Mouse (Mus musculus): ENCODE measurements around the gene Gtdc1. TPM values are rescaled to one million over a fixed set of nuclear protein-coding genes. Genes with fewer than 3 reads are reported as not detected.
"Not testable (repeated sequence)": the region's sequence is repeated elsewhere in the genome, so short reads cannot be mapped to it uniquely, and the experiment has no call there.

The Gtdc1 gene
- polyA plus RNA-seq, 1 experiment: 6.5 TPM

DNA sequence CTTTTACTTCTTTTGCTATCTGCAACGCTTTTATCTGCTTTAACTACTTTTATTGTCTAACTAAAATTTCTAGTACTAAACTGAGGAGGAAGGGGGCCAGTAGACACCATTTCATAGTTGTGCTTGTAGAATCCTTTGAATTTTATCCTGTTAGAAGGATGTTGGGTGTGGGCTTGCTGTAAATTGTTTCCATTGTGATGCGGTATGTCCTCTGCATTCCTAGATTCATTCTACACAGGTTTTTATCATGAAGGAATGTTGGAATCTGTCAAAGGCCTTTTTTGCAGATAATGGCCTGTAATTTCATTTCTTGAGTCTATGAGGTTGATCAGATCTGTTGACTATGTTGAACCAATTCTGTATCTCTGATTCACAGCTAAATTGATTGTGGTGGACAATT, 146.5 kb downstream of the Gtdc1 start:
- no peak for DNase-seq (ENCODE audit: low read depth)

DNA sequence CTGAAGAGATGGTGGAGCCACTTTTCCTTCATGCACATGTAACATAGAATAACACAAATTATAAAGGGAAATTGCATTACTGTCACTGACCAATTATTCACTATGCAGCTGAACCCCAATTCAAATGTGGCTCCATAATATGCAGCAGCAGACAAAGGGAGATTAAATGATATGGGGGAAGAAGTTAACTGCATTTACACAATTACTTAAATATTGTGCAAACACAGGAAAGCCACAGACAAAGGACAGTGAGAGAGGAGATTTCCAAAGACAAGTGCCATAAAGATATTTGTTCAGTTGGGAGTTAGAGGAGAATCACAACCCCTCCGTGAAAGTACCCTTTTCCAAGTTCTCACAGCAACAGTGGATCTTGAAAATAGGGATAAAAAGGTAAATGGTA, 163.6 kb downstream of the Gtdc1 start:
- DNase-seq (ENCODE audit: low read depth): no peak

DNA sequence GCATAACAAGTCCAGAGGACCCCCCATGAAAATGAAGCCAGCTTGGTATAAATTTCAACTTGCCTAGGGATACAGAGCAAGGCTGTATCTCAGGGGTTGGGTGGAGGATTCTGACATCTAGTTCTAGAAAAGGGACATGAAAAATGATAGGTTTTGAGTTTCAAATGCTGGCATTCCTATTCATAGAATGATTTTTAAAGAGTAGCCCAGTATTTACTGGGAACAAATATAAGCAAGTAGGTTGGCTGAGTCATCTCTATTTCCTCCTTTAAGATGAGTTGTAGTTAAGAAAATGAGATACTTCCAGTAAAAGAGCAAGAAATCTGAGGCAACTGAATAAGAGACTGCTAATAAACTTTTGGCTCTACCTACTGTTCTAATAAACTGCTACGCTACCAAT, 190.8 kb downstream of the Gtdc1 start:
- no peak for DNase-seq (ENCODE audit: low read depth)

DNA sequence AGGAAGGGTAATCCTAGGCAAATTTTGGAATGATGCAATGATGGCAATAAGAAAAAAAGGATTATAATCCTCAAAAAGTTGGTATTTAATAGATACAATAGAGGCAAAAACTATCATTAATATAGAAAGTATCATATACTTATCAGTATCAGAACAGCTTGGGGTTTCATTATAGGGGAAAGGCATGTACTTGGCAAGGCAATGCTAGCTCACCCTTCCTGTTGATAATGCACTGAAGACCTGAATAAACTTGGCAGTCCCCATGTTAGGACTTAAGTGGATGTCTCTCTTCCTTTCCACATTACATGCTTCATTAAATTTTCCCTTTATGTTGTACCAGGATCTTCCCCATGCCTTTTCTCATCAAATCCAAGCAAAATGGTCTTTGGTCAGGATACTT, 206.0 kb downstream of the Gtdc1 start:
- no peak for DNase-seq (ENCODE audit: low read depth)

DNA sequence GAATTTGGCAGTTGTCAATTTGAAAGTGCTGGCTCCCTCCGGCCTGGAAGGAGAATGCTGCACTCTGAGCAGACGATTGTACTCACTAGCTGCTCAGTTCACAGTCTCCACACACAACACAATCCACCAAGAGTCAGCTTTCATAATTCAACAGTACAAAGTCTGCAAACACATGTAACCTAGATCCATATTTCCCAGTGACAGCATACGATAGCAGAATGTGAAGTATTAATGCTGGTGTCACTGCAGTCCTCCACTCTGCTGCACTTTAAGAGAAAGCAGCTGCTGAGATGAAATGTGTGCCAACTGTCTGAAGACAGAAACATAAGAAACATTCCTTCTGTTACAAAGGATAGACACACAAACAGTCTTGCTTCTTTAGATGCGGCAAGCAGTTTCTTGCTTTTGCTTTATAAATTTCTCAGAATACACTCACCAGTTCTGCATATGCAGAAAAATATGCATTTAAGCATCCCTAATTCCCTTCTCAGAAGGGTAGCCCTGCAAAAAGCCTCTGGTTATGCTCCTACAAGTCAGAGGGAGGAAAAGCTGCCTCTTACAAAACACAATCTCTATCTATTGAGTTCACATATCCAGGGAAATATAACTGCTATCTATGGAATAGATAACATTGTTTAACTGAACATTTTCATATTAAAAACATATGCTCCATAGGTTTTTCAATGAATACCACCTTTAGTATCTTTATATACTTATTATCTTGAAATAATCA, 221.4 kb downstream of the Gtdc1 start:
- no peak for DNase-seq (ENCODE audit: low read depth)

DNA sequence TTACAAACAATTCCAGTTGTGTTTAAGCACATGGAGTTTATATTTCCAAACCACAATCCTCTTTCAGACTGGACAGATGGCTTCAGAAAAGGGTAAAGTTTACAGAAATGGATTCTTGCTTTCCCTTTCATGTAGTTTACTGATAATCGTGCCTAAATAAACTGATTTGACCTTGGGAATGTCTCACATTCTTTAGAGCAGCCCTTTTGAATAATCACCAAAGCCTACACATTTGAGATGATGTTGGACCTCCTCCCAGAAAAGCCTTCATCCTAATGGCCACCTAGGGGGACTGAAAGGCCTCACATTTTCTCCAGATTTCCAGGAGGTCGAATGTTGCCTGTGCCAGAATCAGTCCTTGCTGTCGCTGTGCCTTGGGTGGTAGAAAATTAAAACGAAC, 227.2 kb downstream of the Gtdc1 start:
- DNase-seq (ENCODE audit: low read depth): no peak

DNA sequence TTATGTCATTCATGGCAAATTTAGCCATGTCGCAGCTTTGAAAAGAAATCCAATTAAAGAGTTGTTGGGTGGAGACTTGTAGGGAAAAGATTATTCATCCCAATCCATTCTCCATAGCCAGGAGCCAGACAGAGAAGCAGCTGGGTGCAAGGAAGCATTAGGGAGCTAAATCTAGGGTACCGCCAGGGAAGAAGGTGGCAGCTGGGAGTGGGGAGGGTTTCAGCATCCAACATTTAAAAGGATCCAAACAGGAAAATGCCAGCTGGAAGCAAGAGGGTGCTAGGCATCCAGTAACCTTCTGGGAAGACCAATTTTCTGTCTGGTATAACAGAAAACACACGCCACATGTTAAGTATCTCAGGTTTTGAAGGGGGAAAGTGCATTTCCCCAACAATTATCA, 231.0 kb downstream of the Gtdc1 start:
- DNase-seq (ENCODE audit: low read depth): no peak

DNA sequence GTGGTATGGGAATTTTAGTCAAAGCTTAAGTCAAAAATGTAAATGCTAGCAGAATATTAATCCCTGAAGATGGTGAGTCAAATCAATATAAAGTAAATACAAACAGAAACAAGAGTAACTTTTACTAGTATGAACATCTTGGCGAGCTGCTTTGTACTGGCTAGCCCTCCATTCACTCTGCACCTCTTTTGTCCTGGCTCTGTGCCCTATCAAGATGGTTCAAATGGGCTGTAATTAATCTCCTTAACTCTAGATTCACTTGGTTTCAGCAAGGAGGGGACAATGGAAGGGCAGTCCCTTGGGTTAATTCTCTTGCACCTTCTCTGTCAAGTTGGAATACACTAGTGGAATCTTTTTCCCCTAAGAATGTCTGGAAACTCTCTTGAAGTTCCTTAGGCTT, 233.6 kb downstream of the Gtdc1 start:
- DNase-seq (ENCODE audit: low read depth): no peak

DNA sequence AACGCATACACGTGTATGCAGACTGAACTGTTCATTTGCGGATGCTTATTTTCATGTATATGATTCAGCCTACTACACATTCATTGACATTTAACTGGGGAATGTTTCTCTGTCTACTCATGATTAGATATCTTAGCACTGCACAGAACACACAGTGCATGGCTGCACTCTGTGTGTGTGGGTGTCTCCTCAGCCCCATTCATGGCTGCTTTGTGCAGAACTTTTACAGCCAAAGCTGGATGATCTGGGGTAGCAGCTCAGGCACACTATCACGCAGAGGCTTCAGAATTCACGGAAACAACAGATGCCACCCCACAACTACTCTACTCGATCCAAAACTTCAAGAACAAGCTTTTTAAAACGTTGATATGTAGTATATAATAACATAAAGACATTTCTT, 263.4 kb downstream of the Gtdc1 start:
- DNase-seq (ENCODE audit: low read depth): no peak

DNA sequence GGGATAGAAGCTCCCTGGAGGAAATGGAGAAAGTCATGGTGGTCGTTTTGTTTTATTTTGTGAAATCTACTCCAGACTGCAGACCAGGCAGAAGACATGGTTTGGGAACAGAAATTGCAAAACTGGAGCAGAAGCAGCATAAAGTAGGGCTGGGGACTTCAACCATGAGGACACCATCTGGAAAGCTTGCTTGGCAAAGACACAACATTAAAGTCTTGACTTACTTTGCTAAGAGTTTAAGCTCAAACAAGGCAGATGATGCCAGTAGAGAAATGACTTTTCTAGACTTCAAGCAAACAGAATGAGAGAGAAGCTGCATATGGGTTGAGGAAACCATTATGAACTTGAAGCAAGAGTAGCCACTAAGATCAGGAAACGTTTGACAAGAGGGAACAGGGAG, 267.6 kb downstream of the Gtdc1 start:
- no peak for DNase-seq (ENCODE audit: low read depth)

DNA sequence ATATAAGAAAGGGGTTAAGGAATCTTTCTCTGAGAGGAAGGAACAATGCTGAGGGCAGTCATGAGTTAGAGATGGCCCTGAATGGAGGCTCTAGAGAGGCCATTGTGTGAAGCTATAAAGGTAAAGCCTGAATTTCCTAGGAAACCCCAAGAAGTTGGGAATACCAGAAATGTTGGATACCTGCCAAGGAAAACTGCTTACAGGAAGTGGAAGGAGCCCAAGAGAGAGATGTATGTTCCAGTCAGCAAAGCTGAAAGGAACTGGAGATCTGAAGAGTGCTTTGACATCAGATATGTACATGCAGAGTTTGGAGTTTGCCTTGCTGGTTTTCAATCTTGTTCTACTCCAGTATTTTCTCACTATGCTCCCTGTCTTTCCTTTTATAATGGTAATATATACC, 268.4 kb downstream of the Gtdc1 start:
- no peak for DNase-seq (ENCODE audit: low read depth)

DNA sequence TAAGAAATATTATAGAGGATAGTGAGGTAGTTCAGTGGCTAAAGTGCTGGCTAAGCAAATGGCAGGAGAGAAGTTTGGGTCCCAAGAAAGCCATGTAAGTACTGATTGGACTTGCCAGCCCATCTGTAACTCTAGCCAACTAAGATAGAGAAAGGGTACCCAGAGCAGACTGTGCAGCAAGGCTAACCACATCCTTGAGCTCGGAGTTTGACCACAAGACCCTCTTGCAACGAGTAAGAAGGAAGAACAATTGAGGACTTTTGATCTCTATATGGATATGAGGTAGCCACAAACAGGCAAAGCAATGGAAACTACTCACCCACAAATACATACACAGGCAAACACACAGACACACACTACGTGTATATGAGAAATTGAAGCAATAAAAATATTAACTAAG, 278.9 kb downstream of the Gtdc1 start:
- no peak for DNase-seq (ENCODE audit: low read depth)

DNA sequence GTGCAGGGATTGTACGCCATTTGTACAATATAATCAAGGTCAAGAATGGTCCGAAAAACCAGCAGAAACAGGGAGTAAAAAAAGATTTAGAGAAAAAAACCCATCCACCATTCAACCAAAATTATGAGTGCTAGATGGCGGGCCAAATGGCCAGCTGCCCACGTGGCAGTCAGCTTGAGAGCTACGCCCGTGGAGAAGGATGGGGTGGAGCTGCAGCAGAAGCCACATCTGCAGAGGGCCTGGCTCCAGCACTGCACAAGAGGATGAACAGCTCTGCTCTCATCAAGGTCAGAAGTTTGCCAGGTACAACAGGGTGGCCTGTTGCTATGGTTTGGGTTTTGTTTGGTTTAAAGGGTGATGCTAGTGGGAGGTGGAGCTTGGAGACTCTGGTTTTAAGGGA, 281.1 kb downstream of the Gtdc1 start:
- no peak for DNase-seq (ENCODE audit: low read depth)

DNA sequence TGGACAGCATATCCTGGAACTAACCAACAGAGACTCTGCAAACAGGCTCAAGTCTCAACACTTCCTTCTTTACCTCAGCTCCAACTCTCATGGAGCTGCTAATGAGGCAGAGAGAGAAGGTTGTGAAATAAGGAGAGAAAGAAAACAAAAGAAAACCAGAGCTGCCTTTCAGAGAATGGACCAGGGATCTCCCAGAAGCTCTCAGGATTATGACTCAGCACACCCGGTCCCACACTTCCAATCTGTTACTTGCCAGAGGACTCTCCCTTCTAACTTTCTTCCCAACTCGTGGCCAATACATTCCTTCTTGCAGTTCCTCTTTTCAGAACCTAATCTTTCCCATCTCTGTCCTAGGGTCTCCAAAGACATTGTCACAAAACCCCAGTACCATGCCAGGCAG, 288.1 kb downstream of the Gtdc1 start:
- DNase-seq (ENCODE audit: low read depth): peak; percentile 4

DNA sequence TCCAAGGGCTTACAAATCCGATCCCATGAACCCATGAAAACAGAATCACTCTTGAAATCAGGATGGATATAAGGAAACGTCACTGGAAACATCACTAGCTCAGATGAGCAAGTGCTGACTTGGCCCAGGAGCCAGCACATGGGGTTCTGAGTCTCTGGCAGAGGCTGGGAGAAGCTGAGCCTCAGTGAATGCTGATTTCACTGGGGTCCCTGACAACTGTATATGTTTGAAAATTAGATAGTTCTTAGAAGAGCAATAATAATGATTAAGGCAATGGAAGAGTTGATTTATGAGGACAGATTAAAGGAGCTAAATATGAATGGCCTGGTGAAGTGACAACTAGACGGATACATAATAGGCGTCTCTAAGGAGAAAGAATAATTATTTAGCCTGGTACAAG, 289.3 kb downstream of the Gtdc1 start:
- DNase-seq (ENCODE audit: low read depth): no peak

DNA sequence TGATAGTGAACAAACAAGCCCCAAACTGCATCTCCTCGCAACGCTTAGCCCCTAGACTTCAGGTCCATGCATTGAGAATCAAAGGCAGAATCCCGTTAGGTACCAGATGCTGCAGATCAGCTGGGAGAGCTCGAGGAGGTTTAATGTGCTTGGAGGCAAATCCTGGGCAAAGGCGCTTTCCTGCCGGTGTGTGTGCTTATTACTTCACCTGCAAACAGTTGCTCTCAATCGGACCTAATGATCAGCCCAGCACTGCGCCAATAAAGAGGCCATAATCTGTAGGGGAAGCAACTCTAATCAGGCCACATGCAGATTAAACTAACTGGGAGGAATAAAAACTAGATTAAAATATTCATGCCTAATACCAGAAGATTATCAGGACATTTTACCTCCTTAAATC, 293.5 kb downstream of the Gtdc1 start:
- DNase-seq (ENCODE audit: low read depth): no peak

DNA sequence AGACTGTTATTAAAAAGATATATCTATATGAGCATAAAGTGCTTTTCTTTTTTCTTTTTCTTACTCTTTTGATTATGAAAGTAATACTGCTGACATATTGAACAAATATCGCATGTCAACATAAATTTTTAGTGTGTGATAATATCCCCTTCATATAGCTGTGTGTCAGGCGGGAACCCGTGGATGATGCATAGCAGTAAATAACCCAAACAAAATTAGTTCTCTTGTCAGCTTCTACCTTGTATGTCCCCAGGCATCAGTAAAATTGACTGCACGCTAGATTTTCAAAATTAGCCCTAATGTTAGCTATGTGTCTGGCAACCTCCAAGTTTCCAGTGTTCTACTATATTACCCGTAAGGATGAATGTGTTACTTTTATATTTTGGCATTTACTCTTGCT, 294.4 kb downstream of the Gtdc1 start:
- DNase-seq (ENCODE audit: low read depth): no peak

DNA sequence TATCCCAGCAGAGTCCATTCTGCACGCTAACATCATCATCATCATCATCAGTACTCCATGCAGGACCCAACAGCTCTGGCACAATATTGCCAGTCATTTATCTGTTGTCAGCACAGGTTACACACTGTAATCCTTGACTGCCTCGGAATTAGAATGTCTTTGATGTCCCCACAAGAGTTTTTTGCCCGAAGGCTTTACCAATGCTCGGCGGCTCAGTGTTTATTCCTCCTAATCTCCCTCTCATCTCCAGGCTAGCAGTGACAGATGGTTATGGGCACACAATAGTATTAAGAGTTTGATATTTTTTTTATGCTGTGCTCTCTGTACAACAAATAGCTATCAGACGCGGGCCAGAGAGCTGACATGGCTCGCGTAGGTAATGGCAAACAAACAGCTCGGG, 294.9 kb downstream of the Gtdc1 start:
- DNase-seq (ENCODE audit: low read depth): no peak

DNA sequence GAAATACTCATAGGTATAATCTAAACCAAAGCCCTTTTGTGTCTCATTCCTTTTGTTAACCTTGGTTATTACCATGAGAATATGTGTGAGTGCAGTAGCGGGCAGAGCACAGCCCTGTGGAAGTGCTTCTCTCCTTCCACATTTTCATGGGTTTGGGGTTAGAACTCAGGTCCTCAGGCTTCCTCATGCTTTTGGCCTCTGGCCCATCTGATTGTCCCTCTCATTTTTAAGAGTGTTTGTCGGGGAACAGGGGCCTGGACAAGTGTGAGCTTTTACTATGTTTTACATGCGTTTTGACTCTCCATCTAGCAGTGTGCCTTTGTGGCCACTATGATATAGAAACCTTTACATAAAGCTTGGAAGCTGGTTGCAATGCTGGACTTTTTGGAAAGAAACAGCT, 296.4 kb downstream of the Gtdc1 start:
- no peak for DNase-seq (ENCODE audit: low read depth)

DNA sequence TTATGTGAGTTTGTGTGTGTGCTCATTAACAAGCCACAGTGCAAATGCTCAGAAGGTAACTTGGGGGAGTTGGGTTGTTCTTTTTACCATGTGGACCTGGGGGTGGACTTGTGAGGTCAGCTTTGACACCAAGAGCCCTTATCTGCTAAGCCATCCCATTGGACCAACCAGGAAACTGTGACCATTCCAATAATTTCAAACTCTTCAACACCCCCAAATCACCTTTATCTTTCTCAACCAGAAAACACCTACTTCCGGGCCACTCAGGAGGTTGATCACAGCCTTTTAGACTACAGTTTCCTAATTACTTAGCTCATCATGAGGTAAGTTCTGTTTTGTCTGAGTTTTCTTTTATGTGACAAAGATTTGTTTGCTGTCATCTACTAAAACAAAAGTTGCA, 298.7 kb downstream of the Gtdc1 start:
- no peak for DNase-seq (ENCODE audit: low read depth)

DNA sequence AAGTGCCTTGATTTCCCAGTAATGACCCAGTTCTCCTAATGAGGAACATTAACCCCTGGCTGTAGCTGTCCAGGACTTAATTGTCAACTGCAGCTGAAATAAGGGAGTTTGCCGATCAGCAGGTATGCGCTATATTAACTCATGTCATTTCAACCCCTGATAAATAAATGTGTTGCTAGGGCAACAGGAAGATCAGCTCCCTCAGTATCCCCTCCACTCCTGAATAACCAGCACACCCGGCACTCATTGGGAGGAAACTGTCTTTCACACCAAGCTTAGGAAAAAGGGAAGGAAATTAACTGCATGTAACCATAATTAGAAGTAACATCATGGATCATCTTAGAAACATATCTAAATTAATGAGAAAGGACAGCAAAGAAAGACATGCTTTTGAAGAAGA, 302.3 kb downstream of the Gtdc1 start:
- no peak for DNase-seq (ENCODE audit: low read depth)

DNA sequence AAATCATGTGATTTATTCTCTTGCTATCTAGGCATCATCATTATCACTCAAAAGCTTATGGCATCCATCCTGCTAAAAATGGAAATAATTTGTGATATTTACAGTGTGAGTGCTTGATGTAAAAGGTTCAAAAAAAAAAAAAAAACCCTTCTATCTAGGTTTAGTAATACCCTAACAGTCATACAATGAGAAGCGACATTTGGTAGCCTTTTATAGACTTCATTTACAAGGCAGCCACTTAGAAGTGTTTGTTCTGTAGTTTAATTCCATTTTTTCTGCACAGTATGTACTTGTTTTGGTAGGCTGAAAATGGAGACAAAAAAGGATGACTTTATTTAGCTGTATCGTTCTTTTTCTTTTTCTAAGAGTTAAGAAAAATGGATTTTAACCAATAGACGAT, 305.0 kb downstream of the Gtdc1 start:
- no peak for DNase-seq (ENCODE audit: low read depth)

DNA sequence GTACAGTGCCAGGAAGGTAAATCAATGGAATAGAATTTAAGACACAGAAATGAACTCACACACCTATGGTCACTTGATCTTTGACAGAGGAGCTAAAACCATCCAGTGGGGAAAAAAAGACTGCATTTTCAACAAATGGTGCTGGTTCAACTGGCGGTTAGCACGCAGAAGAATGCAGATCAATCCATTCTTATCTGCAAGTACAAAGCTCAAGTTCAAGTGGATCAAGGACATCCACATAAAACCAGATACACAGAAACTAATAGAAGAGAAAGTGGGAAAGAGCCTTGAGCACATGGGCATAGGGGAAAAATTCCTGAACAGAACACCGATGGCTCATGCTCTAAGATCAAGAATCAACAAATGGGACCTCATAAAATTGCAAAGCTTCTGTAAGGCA, 327.8 kb downstream of the Gtdc1 start:
- not testable (repeated sequence) for DNase-seq (ENCODE audit: low read depth)

DNA sequence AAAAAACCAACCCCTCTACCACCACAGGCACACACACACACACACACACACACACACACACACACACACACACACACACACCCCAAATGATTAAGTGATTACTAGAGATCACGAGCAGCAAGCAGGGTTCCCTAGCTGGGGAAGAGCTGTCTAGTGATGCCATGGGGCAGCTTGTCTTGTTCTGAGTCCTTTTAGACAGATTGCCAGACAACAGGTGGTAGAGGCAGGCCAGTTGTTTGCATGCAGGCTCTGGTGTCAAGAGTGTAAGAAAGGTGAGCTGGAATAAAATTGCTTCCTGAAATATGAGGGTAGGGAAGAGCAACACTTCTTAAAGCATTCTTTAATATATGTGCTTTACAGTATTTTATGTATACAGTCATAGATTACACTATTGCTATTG, 333.2 kb downstream of the Gtdc1 start:
- DNase-seq (ENCODE audit: low read depth): no peak

DNA sequence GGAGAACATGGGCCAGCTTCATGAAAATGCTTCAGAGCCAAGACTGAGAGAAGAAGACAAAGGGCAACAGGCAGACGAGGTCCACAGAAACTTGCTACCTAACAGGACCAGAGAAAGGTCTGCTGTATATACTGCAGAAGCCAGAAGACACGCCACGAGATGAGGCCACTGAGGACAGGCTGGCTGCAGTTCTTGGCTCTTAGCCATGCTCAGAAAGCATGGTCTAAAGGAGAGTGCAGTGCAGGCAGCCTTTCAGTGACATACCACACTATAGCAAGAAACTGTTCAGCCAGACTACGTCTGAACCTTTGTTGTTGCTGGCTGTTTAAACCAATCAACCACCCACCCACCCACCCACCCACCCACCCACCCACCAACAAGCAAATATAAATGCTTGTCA, 336.6 kb downstream of the Gtdc1 start:
- no peak for DNase-seq (ENCODE audit: low read depth)

All from gonadal fat pad, adult 2 months (tissue).